Mouse (Mus musculus): Measurements from ENCODE around the gene Slc25a11. TPM values are rescaled to one million over a fixed set of nuclear protein-coding genes. Genes with fewer than 3 reads are reported as not detected.

Slc25a11 gene
- polyA plus RNA-seq, 1 experiment from 2014 or later: 138 TPM

- Histone ChIP-seq H3K9me3 (no peaks in the 10 kb centered on the region), H3K27me3 (ENCODE audit: poor library complexity, severe bottlenecking) (no peaks in the 10 kb centered on the region), H3K4me1 (peaks cover 23% of the 10 kb centered on the region), H3K36me3 (replicated peaks) (peaks cover 34% of the 10 kb centered on the region), H3K4me3 (no peak overlapping the region), H3K27ac (no peak overlapping the region)
- 95% methylated on average over 6 of the region's 6 CpGs for WGBS
- no peak for DNase-seq (ENCODE audit: extremely low spot score, low spot score)
Measured at GRCm38 (mm10) chr11:70643051-70643450, 4.2 kb downstream of the Slc25a11 start.

- peaks cover 34% of the 10 kb centered on the region for H3K36me3 ChIP-seq (replicated peaks)
- no peak overlapping the region for H3K4me3 ChIP-seq
- no peaks in the 10 kb centered on the region for H3K9me3 ChIP-seq
- H3K4me1 ChIP-seq: peaks cover 12% of the 10 kb centered on the region
- H3K27me3 ChIP-seq (ENCODE audit: poor library complexity, severe bottlenecking): no peaks in the 10 kb centered on the region
- WGBS: 86% methylated on average over 7 of the region's 7 CpGs
- H3K27ac ChIP-seq: no peak overlapping the region
- no peak for DNase-seq (ENCODE audit: extremely low spot score, low spot score)
Measured at GRCm38 (mm10) chr11:70641241-70641640, 6.0 kb downstream of the Slc25a11 start.

DNA sequence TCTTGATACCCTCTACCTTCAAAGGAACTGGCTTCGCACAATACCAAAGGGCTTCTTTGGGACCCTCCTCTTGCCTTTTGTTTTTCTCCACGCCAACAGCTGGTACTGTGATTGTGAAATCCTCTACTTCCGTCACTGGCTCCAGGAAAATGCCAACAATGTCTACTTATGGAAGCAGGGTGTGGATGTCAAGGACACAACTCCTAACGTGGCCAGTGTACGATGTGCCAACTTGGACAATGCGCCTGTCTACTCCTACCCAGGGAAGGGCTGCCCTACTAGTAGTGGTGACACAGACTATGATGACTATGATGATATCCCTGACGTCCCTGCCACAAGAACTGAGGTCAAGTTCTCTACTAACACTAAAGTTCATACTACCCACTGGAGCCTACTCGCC is 7.3 kb downstream of the Slc25a11 start:
- no peaks in the 10 kb centered on the region for H3K27me3 ChIP-seq (ENCODE audit: poor library complexity, severe bottlenecking)
- WGBS: 85% methylated on average over 8 of the region's 8 CpGs
- no peak overlapping the region for H3K4me3 ChIP-seq
- no peak for DNase-seq (ENCODE audit: extremely low spot score, low spot score)
- H3K36me3 ChIP-seq (replicated peaks): peaks cover 24% of the 10 kb centered on the region
- H3K9me3 ChIP-seq: no peaks in the 10 kb centered on the region
- no peaks in the 10 kb centered on the region for H3K4me1 ChIP-seq
- no peak overlapping the region for H3K27ac ChIP-seq

DNA sequence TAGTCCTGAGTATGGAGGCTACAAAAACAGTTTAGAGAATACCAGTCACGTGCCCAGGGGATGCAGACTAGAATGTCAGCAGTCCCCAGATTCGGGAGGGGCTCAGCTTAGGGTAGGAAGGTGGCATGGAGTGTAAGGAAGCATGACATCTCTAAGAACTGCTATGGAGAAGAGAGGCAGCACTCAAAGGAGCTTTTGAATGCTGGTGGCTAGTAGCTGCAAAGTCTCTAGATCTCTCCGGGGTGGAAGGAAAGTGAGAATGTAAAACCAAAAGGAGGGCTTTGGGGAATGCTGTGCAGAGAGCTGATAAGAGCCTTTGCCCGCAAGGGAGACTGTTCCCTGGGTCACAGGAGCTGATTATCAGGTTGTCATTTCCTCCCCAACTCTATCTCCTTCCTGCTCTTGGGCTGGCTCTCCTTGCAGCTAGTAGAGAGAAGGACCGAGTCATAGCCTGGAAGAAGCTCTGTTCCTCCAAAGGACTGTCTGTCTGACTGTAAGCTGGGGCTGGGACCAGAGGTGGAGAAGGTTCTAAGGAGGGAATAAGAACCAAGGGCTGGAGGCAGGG is 8.5 kb downstream of the Slc25a11 start, which contains the start of gene Gp1ba:
TSS of gene Gp1ba (plus strand) at position 409 of the 565 bp plus-strand sequence.
- DNase-seq (ENCODE audit: extremely low spot score, low spot score): no peak
- H3K36me3 ChIP-seq (replicated peaks): peaks cover 12% of the 10 kb centered on the region
- no peak within 1 kb of the TSS for H3K4me3 ChIP-seq
- 65% methylated on average over 5 of the region's 5 CpGs for WGBS
- no peak within 1 kb of the TSS for H3K27ac ChIP-seq
- H3K9me3 ChIP-seq: no peaks in the 10 kb centered on the region
- H3K27me3 ChIP-seq (ENCODE audit: poor library complexity, severe bottlenecking): no peaks in the 10 kb centered on the region
- H3K4me1 ChIP-seq: no peaks in the 10 kb centered on the region

GRCm38 (mm10) chr11:70638293-70638692 is 9.0 kb downstream of the Slc25a11 start:
- Histone ChIP-seq H3K36me3 (replicated peaks) (peaks cover 7% of the 10 kb centered on the region), H3K4me3 (no peak overlapping the region), H3K27ac (no peak overlapping the region), H3K4me1 (no peaks in the 10 kb centered on the region), H3K27me3 (ENCODE audit: poor library complexity, severe bottlenecking) (no peaks in the 10 kb centered on the region), H3K9me3 (no peaks in the 10 kb centered on the region)
- no peak for DNase-seq (ENCODE audit: extremely low spot score, low spot score)
- 83% methylated on average over 1 of the region's 1 CpGs for WGBS

GRCm38 (mm10) chr11:70637764-70638163 is 9.5 kb downstream of the Slc25a11 start:
- H3K27ac ChIP-seq: no peak overlapping the region
- peaks cover 2% of the 10 kb centered on the region; the same call in 1 of the 2 replicates for H3K36me3 ChIP-seq (replicated peaks)
- no peak for DNase-seq (ENCODE audit: extremely low spot score, low spot score)
- no peaks in the 10 kb centered on the region for H3K27me3 ChIP-seq (ENCODE audit: poor library complexity, severe bottlenecking)
- no peak overlapping the region for H3K4me3 ChIP-seq
- no peaks in the 10 kb centered on the region for H3K4me1 ChIP-seq
- 95% methylated on average over 1 of the region's 1 CpGs for WGBS
- H3K9me3 ChIP-seq: no peaks in the 10 kb centered on the region

GRCm38 (mm10) chr11:70635601-70636000 is 11.7 kb downstream of the Slc25a11 start:
- H3K4me1 ChIP-seq: no peaks in the 10 kb centered on the region
- no peak overlapping the region for H3K4me3 ChIP-seq
- no peaks in the 10 kb centered on the region for H3K27me3 ChIP-seq (ENCODE audit: poor library complexity, severe bottlenecking)
- WGBS: 88% methylated on average over 4 of the region's 4 CpGs
- H3K36me3 ChIP-seq (replicated peaks): no peaks in the 10 kb centered on the region
- no peak for DNase-seq (ENCODE audit: extremely low spot score, low spot score)
- no peaks in the 10 kb centered on the region for H3K9me3 ChIP-seq
- H3K27ac ChIP-seq: no peak overlapping the region

- H3K4me1 ChIP-seq: no peaks in the 10 kb centered on the region
- 75% methylated on average over 7 of the region's 7 CpGs for WGBS
- H3K27ac ChIP-seq: 0 out of 2 replicates have a peak overlapping the region, but pooled peaks have one; percentile 21
- no peaks in the 10 kb centered on the region for H3K27me3 ChIP-seq (ENCODE audit: poor library complexity, severe bottlenecking)
- no peak overlapping the region for H3K4me3 ChIP-seq
- no peak for DNase-seq (ENCODE audit: extremely low spot score, low spot score)
- H3K36me3 ChIP-seq (replicated peaks): no peaks in the 10 kb centered on the region
- H3K9me3 ChIP-seq: no peaks in the 10 kb centered on the region
Measured at GRCm38 (mm10) chr11:70630129-70630528, 17.1 kb downstream of the Slc25a11 start.

DNA sequence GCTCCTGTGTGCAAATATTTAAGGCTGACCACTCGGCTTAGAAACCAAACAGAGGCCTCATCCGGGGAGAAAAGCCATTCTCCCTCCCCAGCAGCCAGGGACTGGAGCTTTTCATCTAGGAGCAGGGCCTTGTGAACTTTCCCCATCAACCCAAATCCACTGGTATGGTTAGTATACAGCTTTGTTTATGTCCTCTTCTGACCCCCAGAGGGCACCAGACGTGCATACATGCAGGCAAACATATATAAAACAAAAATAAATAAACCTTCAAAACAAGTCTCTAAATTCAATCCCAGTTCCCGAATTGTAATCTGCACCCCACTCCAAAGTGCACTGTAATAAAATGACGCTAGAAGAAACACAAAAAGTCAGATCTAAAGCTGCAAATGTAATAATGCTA is 17.7 kb downstream of the Slc25a11 start:
- no peaks in the 10 kb centered on the region for H3K4me1 ChIP-seq
- no peaks in the 10 kb centered on the region for H3K9me3 ChIP-seq
- H3K27me3 ChIP-seq (ENCODE audit: poor library complexity, severe bottlenecking): no peaks in the 10 kb centered on the region
- WGBS: 63% methylated on average over 5 of the region's 5 CpGs
- no peak overlapping the region for H3K27ac ChIP-seq
- DNase-seq (ENCODE audit: extremely low spot score, low spot score): no peak
- H3K36me3 ChIP-seq (replicated peaks): no peaks in the 10 kb centered on the region
- no peak overlapping the region for H3K4me3 ChIP-seq

DNA sequence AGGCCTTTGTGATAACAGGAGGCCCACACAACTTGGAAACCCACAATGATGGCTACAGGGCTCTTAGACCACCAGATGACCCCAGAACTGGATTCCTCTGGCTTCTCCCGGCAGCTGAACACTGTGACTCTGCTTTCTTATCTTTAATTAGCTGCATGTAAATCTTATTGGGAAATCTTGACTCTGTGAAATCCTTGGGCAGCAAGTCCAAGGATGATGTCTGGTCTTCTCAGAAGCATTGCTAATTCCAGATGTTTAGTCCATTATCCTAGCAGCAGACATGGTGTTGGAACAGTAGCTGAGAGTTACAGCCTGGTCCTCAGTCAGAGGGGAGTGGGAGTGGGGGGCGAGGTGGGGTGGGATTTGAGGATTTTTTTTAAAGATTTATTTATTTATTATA is 18.8 kb downstream of the Slc25a11 start:
- WGBS: 85% methylated on average over 2 of the region's 2 CpGs
- Histone ChIP-seq H3K4me1 (no peaks in the 10 kb centered on the region), H3K36me3 (replicated peaks) (no peaks in the 10 kb centered on the region), H3K27ac (no peak overlapping the region), H3K9me3 (no peaks in the 10 kb centered on the region), H3K4me3 (no peak overlapping the region), H3K27me3 (ENCODE audit: poor library complexity, severe bottlenecking) (no peaks in the 10 kb centered on the region)
- DNase-seq (ENCODE audit: extremely low spot score, low spot score): no peak

DNA sequence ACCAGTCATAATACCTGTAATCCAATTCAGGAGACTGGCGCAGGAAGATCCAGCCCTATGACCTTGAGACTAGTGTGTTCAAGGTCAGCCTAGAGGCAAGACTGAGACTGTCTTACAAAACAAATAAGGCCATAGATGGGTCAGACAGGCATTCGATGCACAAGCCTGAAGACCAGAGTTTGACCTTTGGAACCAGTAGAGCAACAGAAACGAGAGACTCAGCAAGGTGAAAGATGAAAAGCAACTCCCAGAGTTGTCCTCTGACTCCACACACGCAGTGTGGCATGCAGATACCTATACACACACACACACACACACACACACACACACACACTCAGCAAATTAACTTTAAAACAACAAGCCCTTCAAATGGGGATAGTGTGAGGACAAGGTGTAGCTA is 20.4 kb downstream of the Slc25a11 start:
- Histone ChIP-seq H3K36me3 (replicated peaks) (no peaks in the 10 kb centered on the region), H3K4me3 (no peak overlapping the region), H3K27me3 (ENCODE audit: poor library complexity, severe bottlenecking) (no peaks in the 10 kb centered on the region), H3K27ac (no peak overlapping the region), H3K4me1 (no peaks in the 10 kb centered on the region; the same call in 1 of the 2 replicates), H3K9me3 (no peaks in the 10 kb centered on the region)
- no peak for DNase-seq (ENCODE audit: extremely low spot score, low spot score)
- WGBS: 77% methylated on average over 4 of the region's 4 CpGs

- WGBS: 53% methylated on average over 4 of the region's 4 CpGs
- peak; percentile 55 for DNase-seq (ENCODE audit: extremely low spot score, low spot score)
Measured at GRCm38 (mm10) chr11:70625473-70625872, 21.8 kb downstream of the Slc25a11 start.

DNA sequence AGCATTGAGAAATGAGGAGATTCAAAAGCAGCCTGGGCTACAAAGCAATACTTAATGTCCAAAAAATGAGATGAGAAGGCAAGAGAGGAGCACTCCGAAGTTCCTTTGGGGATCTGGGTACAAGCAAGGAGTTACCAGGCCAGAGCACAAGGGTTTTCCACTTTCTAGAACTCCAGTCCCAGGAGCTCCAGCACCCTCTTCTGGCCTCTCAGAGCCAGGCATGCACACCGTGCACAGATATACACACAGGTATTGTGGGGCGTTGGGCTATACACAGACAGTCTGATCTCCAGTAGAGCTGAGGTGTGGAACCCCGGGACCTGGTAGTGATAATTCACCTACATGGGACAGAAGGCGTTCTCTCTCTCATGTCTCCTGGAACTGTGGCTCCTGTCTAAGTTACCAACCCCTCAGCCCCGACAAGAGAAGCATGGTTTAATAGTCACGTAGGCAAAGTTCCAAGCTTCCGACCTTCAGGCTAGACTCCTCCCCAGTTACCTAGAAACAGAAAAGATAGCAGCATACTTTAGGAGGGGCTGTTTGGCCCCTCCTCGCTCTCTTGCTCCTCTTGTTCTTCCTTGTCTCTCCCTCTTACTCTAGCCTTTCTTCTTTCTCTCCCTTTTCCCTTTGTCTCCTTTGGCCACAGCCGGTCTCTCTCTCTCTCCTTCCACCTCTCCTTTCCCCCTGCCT is 24.1 kb downstream of the Slc25a11 start:
- no peak for DNase-seq (ENCODE audit: extremely low spot score, low spot score)

More at GRCm38 (mm10) chr11:70625473-70625872, 21.8 kb downstream of the Slc25a11 start:
- no peaks in the 10 kb centered on the region for H3K36me3 ChIP-seq (replicated peaks)
- no peak overlapping the region for H3K4me3 ChIP-seq
- H3K27me3 ChIP-seq (ENCODE audit: poor library complexity, severe bottlenecking): no peaks in the 10 kb centered on the region
- H3K4me1 ChIP-seq: no peaks in the 10 kb centered on the region; the same call in 1 of the 2 replicates
- H3K9me3 ChIP-seq: no peaks in the 10 kb centered on the region
- H3K27ac ChIP-seq: no peak overlapping the region

More for the DNA sequence above, 24.1 kb downstream of the Slc25a11 start:
- 86% methylated on average over 10 of the region's 10 CpGs for WGBS
- Histone ChIP-seq H3K4me1 (no peaks in the 10 kb centered on the region; the same call in 1 of the 2 replicates), H3K36me3 (replicated peaks) (no peaks in the 10 kb centered on the region), H3K27me3 (ENCODE audit: poor library complexity, severe bottlenecking) (no peaks in the 10 kb centered on the region), H3K4me3 (no peak overlapping the region), H3K9me3 (no peaks in the 10 kb centered on the region), H3K27ac (no peak overlapping the region)
